Mouse (Mus musculus) midbrain, embryonic 13.5 days (tissue): Measurements from ENCODE around the gene A530032D15Rik. TPM values are rescaled to one million over a fixed set of nuclear protein-coding genes. Genes with fewer than 3 reads are reported as not detected.

Source experiments
- polyA plus RNA-seq: library from polyadenylated mRNA; unstranded; fragments of >200 nt; fragmentation: Nextera tagmentation; extraction: Ambion mirVana; gene quantifications from 2 replicates; pipeline ENCODE4 v1.2.1, GENCODE M21; 2015

A530032D15Rik gene
- polyA plus RNA-seq, 1 experiment from 2014 or later, result not detected

Other genes starting within 250 kb of the A530032D15Rik start
- 18.9 and 20.6 TPM in 2 replicates for gene Slc16a14, start 174.7 kb downstream of the A530032D15Rik start, polyA plus RNA-seq
- gene Gm10553, start 9.7 kb downstream of the A530032D15Rik start, polyA plus RNA-seq, result not detected in 2 replicates
- 0.26 and 0.31 TPM in 2 replicates for gene C130026I21Rik, start 160.7 kb upstream of the A530032D15Rik start, polyA plus RNA-seq